Mouse (Mus musculus) urinary bladder, postnatal 25 days (tissue): ENCODE measurements around the gene Mast2.

Source experiments
- DNase-seq: peaks from one replicate; pipeline ENCODE4 v3.0.0; 2022; ENCODE audit warnings: low spot score

Mast2 gene

DNA sequence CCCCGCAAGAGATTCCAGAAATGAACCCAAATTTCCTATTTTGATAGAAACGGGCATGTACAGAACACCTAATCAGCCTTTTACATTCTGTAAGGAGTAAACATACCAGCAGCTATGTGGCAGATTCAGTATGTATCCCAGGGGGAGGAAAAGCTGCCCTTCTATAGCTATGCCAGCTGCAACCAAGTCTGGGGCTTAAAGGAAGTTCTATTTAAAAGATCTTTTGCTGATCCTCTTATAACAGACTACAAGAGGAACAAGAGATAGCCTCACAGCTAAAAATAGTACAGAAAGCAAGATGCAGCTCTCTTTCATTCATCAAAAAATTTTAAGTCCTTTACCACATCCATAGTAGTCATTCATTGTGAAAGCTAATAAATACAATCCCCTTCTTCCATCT, 57.3 kb downstream of the Mast2 start:
- no peak for DNase-seq

DNA sequence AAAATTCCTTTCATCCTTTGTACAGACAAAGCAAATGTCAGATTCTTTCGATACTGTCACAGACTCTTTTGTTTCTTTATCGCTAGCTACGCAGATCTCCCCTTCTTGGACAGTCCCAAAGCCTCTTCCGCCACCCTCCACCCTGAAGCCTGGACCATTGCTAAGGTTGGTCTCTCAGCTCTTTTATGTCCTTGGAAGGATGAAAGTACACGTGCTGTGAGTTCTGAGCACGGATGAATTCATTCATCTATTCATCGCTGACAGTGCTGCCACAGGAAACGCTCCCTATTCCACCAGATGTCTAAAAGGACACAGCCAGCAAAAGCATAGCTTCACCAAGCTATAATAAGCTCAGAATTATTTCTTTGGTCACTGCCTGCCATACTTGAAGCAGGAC, 58.0 kb downstream of the Mast2 start:
- DNase-seq, result no peak

DNA sequence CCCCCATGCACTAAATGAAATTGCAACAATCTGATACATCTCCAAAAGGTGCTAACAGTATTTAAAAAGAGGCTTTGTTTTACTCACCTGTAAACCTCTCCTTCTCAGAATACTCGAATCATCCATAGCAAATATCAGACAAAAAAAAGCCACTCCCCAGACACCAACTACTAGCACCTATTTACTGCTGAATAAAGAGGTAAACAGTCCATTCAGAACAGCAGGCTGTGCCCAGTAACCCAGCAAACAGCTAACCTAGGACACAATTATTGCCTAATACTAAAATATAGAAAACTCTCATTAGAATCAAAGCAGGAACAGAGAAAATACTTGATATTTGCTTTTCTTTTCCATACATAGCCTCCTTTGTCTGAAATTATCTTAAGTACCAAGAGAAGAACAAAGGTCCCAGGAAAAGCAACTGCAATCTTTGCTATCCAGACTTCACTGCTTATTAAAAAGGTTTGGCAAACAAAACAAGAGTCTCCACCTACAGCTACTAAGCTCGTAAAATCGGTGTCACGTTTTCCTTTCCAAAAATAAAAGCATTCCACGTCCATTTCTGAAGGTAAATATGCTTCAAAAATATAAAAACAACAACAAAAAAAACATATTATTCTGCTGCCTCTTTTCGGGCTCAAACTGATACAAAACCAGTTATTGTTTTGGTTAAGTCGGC, 58.6 kb downstream of the Mast2 start:
- no peak for DNase-seq

DNA sequence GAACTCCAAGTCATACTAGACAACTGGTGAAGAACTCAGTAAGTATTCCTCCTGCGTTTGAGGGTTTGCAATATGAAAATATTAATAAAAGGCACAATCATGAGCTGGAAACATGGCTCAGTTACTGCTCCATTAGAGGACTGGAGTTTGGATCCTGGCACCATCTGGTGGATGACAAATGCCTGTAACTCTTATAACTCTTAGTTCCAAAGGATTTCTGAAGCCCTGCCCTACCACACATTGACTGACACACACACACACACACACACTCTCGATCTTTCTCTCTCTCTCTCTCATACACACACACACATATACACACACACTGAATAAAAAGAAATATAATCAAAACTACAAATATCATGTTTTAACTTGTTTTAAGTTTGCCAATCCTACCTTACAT, 60.1 kb downstream of the Mast2 start:
- DNase-seq, result no peak

DNA sequence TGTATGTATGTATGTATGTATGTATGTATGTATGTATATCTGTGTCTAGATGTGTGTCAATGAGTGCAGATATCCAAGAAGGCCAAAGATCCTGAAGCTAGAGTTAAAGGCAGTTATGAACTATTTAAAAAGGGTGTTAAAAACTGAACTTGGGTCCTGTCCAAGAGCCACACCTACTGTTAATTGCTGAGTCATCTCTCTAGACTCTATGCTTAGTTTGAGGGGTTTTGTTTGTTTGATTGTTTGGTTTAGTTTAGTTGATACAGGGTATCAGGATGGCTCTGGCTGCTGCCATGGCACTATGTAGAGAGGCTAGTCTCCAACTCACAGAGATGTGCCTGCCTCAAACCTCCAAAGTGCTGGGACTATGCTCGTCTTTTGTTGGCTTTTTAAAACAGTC, 61.3 kb downstream of the Mast2 start:
- no peak for DNase-seq

DNA sequence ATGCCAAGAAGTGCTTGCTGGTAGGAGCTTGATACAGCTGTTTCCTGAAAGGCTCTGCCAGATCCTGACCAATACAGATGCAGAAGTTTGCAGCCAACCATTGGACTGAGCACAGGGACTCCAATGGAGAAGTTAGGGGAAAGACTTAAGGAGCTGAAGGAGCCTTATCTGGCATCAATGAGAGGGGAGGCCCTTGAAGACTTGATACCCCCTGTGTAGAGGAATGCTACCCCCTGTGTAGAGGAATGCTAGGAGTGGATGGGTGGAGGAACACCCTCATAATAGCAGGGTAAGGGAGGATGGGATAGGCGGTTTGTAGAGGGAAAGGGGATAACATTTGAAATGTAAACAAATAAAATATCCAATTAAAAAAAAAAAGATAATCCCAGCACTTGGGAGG, 65.9 kb downstream of the Mast2 start:
- DNase-seq, result no peak

DNA sequence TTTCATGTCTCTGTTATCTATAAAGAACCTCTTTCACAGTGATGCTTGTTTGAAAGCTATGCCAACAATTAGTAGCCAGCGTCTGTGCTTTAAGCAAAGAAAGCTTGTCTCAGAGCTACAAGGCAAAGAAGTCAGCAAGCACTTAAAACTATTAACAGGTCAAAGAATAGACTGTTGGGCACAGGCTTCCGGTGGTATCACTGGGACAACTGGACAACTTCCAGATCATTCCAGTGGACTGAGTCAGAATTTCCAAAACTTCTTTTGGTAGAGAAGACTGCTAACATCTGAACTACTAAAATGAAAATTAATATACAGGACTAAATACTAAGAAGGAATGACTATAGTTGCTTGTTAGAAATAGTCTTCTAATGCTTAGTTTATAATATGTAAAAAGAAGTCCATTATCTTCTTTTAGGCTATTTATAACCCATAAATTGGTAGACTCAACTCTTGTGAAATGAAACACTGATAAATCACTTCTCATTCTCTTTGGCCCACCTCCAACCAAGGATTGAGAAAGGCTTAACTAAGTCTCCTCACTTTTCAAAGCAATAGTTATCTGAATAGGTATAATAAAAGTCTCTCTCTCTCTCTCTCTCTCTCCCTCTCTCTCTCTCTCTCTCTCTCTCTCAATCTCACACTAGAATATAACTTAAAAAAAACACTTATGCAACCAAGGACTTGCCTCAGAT, 85.9 kb downstream of the Mast2 start:
- no peak for DNase-seq

DNA sequence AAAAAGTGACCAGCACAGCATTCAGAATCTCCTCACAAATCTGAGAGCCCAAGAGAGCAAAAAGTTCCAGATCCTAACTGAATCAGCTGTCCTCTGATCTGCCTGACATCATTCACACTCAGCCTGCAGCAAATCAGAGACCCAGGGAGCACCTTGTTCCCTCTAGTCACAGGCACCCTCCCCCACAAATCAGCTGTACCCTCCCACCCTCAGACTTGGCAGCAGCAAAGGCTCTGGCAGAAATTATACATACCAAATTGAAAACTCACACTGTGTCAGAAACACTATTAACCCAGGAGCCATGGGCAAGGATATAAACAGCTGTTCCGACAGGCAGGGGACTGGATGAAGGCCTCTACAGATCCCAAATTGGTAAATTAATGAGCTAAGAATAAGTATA, 92.3 kb downstream of the Mast2 start:
- peak; percentile 8 for DNase-seq

DNA sequence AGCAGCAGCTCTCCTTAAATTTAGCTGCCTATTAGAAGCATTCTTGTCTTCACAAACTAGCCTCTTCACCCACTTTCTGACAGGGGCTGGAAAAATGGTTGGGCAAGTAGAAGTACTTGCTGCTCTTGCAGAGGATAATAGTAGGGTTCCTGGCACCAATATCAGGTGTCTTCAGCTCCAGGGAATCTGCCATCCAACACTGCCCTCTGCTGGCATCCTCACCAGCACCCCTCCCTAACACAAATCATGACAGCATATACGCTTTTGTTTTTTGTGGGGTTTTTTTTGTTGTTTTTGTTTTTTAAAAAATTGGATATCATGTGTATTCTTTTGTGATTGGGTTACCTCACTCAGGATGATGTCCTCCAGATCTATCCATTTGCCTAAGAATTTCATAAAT, 105.9 kb downstream of the Mast2 start:
- DNase-seq, result no peak

DNA sequence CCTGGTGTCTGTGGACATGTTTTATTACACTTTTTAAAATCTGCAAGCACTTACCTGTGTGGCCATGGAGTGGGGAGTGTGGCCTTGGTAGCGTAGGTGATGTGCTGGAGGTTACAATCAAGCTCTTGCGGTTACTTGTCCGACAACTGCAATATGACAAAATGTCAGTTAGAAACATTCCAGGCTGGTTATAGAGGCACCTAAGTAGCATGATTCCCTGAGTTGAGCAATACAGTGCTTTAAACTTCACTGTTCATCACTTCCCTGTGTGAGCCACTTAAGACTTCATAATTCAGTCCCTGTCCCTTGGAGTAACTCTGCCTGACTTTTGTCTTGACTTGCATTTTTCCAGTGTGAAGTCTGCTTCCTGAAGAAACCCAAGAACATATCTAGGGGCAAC, 111.1 kb downstream of the Mast2 start:
- DNase-seq, result no peak

DNA sequence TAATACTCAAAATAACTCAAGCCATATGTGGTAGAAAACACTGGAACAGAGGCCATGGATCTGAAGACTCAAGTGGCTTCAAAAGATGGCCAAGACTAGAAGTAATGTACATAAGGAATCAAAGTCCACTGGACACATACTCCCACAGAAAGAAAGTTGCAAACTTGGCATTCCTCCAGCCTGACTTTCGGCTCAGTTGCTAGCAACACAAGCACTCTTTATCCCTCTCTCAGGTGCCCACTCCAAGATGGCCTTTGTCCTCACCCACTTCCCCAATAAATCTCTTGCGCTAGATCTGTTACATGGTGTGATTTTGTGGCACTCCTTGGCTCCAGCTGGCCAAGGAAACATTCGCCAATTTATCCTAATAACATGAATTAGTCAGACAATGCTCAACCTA, 111.5 kb downstream of the Mast2 start:
- no peak for DNase-seq

DNA sequence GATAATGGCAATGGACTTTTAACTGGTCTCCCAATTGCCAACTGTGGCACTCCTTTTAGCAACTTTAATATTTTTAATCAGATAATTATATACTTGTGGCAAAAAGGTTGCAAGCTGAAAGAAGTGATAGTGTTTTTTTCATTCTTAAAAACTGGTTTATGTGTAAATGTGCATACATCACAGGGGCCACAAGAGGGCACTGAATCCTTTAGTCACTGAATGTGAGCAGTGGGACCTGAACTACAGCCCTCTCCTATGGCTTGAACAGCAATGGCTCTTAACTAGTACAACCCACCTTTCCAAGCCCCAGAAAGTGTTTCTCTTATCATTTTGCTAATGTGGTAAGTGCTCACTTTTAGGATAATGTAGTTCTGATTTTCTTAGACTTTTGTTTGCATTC, 121.9 kb downstream of the Mast2 start:
- DNase-seq, result peak; percentile 44

DNA sequence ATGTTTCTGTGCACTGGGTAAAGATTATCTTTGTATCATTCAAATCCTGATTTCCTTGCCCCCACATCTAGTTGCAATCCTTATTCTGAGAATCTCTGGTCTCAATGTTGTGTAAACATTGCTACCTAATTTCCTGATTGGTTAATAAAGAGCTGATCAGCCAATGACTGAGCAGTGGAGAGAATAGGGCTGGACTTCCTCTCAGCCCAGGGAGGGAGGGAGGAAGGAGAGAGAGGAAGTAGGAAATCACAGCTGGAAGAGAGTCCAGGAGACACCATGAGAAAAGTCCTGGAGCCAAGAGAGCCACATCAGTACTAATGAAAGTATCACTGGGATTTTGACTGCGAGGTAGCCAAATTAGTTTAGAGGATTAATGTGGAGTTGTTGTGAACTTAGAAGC, 127.7 kb downstream of the Mast2 start:
- DNase-seq, result no peak

DNA sequence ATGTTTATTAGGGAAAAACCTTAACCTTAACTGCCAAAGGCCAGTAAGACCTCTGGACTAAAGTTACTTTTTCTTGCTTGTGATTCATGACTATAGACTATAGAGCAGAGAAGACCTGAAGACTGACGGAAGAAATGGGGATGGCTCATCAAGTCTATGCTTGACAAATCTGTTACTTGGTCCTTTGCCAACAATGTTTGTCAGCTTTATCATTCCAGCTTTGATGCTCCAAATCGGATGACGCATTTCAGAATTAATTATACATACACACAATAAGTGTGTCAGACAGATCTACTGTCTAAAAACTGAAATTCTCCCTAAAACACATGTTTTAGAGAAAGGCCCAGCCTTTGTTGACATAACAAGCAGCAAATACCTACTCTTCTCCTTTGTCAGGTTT, 134.7 kb downstream of the Mast2 start:
- DNase-seq, result no peak

DNA sequence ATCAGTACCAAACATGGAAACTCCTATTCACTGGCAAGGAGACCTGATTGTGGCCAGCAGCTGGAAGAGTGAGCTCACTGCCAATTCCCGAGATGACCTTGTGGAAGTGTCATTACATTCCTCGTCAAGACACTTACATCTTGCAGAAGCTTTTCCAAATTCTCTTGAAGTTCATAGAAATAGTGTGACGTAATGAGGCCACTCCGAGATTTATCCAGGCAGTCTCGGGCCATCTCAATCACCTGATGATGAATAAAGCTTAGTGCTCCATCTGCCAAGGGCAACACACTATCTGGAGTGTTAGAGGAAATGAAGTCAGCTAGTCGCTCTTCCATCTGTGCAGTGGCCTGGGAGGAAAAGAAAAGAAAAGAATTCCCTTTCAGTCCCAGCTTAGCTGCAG, 141.9 kb downstream of the Mast2 start:
- no peak for DNase-seq

DNA sequence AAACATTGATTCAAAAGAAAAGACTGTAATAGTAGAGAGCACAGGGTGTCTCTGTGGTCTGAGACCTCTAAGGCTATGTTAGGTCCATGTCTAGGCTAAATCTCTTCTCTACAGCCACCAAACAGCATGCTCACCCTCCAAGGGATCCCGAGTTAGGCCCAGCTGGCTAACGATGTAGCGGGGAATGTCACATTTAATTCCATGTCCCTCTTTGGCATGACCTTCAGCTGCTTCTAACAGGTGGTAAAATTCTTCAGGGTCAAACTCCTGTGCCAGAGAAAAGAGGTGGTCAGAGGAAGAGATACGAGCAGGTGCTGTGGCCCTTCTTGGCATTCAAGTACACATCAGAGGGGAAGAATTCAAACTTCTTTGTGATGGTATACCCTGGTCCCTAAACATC, 146.4 kb downstream of the Mast2 start:
- no peak for DNase-seq

DNA sequence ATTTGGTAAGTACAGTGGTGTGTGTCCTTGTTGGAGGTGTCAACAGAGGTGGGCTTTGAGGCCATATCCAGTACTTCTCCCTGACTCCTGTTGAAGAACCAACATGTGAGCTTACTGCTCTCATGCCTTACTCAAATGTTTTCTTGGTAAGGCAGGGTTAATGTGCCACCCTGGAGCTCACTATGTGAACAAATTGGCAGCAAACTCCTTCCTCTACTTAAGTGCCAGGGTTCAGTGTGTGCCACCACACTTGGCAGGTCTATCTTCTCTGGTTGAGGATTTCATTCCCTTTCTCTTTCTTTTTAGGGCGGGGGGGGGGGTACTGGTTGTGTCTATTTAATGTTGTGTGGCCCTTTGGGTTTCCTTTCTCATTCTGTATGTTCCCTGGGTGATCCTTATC, 159.4 kb downstream of the Mast2 start:
- no peak for DNase-seq

DNA sequence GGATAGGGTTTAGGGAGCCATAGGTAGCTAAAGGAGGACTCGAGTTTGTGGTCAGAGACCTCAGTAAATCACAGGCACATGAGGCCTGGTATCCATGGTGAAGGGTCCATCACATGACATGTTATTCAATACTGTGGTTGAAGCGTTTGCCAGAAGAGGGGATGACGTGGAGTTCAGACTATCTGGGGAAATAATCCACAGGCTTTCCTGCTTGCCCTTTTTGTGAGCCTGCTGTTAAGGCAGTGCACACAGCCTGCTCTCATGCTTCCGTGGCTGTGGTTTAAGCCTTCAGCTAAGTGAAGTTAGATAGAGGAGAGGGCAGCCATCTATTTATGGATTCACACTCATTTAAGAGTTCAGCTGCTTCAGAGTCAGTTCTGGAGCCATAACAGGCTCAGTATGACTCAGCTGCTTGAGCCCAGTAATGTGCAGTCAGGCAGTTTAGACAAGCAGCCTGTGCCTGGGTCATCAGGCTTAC, 163.1 kb downstream of the Mast2 start:
- no peak for DNase-seq

DNA sequence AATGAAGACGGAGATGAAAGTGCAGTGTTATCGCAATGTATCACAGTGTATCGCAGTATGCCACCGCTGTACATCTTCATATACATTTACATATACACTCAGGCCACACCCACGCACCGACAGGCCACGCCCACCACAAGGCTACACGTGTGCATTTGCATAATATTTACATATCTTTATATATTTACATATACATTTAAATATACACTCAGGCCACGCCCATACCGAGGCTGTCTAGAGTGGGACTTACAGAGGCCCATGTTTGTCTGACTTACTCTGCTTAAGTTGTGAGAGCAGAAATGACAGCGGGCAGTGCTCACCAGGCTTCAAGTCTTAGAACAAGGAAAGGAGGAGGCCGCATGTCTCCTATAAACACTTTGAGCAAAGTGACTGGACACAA, 170.7 kb downstream of the Mast2 start:
- DNase-seq, result no peak

DNA sequence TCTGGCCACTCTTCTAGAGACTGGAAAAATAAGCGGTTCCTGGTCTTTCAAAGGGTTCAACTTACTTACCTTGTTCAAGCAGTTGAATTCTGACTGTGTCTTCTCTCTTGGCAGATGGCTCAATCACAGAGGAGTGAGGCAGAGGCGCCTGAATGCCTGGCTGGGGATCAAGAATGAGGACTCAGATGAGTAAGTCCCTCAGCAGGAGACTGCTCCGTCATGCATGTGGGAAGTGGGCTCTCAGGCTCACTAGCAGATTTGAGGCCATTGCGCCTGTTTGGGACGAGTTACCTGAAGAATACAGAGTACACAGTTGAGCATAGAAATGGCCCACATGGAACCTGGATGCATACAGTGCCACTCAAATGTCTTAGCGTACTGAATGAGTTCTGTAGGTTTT, 172.4 kb downstream of the Mast2 start:
- DNase-seq, result no peak

DNA sequence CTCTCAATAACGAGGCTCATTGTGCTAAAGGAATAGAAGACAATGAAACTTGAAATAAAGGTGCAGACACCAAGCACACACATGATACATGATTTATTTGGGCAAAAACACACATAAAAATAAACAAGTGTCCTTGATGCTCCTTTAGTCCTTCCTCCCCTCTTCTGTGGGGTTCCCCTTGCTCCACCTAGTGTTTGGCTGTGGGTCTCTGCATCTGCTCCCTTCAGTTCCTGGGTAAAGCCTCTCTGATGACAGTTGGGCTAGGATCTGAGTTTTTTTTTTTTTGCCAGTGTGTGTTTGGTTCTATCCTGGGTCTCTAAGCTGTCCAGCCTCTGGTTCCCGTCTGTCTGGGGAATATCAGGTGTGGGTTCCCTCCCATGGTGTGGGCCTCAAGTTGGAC, 181.8 kb downstream of the Mast2 start:
- DNase-seq, result no peak

DNA sequence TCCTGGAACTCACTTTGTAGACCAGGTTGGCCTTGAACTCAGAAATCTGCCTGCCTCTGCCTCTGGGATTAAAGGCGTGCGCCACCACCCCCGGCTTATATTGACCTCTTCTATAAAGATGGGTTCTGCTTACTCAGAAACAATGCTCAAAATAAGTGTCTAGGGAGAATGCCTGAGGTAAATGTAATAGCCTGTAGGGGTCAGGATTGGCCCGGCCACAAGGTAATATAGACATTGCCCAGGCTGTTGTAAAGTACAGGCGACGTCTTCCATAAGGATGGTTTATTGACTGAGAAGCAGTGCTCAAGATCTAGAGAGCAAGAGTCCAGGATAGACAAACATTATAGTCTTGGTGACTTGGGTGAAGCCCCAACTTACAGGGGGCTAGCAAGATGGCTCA, 195.8 kb downstream of the Mast2 start:
- DNase-seq, result no peak
